Mouse (Mus musculus) gastrocnemius, postnatal 14 days (tissue): ENCODE data around the gene Dstyk. TPM values are rescaled to one million over a fixed set of nuclear protein-coding genes. Genes with fewer than 3 reads are reported as not detected.
"Not testable (repeated sequence)": the region's sequence is repeated elsewhere in the genome, so short reads cannot be mapped to it uniquely, and the experiment has no call there.

Experiments used
- DNase-seq: peaks from one replicate; pipeline ENCODE4 v3.0.0; 2021; ENCODE audit warnings: mixed read lengths
- intact Hi-C: fragments of 180-260 bp; cut with DNase I; formaldehyde crosslinking; loops from one replicate; pipeline ENCODE4 v1.15.1; 2025; ENCODE audit warnings: low total_unique reads
- total RNA-seq, 2 experiments: library from RNA; stranded (reverse); gene quantifications; 2 replicates each; pipeline ENCODE4 v1.2.3; 2021

Gene Dstyk
- total RNA-seq, 2 experiments from 2014 or later = 12.2 to 13.8 TPM

- no peak for DNase-seq
- intact Hi-C loops = no loop called here
Observed at GRCm38 (mm10) chr1:132430818-132431217, 13.5 kb downstream of the Dstyk start.

- intact Hi-C loops = no loop called here
- DNase-seq = peak; percentile 37
Observed at GRCm38 (mm10) chr1:132431716-132432115, 14.4 kb downstream of the Dstyk start.

- intact Hi-C loops = no loop called here
- DNase-seq = peak; percentile 29
Observed at GRCm38 (mm10) chr1:132433349-132433748, 16.0 kb downstream of the Dstyk start.

- no peak for DNase-seq
- intact Hi-C loops = no loop called here
Observed at GRCm38 (mm10) chr1:132434032-132434431, 16.7 kb downstream of the Dstyk start.

DNA sequence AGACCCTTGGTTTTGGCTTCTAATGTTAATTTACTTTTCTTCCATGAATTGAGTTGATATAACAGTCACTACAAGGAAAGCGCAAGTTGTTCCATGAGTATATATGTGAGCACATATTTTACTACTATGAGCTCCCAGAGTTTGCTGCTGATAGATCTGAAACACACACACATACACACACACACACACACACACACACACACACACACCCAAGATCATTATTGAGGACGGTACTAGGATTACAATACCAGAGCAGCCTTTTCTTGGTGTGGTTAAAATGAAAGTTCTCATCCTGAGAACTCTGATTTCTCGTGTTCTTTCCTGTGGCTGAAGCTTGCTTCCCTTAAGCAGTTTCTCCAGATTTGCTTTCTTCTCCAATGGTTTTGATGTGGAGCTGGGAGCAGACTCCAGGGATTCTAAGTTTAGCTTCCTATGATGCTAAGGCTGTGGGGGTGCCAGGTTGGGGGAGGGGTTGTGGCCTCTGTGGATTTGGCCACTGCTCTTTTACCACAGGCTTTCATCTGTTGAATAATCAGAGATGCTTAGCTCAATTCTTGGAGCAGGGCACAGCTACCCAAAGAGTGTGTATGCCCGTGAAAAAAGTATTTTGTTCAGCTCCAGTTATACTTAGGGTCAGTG lies 19.1 kb downstream of the Dstyk start:
- DNase-seq = peak; percentile 39
- intact Hi-C loops = no loop called here

- no peak for DNase-seq
- intact Hi-C loops = no loop called here
Observed at GRCm38 (mm10) chr1:132436960-132437359, 19.6 kb downstream of the Dstyk start.

DNA sequence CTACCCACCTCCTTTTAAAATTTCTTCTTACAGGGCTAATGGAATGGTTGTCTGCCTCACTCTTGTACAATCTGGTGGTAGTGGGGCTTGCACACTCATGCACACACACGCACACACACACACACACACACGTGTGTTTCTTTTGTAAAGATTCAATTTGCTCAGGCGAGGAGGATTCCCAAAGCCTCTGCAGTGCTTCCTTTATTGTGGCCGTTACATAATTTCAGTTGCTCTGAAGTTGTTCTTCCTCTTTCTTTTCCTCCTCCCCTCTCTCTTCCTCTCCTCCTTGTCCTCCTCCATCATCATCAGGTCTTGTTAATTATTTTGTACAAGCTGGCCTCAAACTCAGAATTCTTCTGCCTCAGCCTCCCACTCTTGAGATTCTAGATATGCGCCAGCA lies 20.0 kb downstream of the Dstyk start:
- no peak for DNase-seq
- intact Hi-C loops = no loop called here

GRCm38 (mm10) chr1:132440896-132441435 lies 23.6 kb downstream of the Dstyk start:
- DNase-seq = no peak
- intact Hi-C loops = no loop called here

DNA sequence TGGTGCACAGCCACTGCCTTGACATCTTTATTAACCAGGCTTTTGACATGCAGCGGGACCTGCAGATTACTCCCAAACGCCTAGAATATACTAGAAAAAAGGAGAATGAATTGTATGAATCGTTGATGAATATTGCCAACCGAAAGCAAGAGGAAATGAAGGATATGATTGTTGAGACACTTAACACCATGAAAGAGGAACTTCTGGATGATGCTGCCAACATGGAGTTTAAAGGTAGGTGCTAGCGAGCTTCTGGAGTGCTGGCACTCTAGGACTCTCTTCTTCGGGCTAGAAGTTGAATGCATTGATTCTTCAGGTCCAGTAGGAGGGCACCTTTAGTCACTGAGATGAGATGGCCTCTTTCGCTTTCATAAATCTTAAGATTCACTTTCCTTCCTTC lies 32.4 kb downstream of the Dstyk start:
- intact Hi-C loops = no loop called here
- no peak for DNase-seq

DNA sequence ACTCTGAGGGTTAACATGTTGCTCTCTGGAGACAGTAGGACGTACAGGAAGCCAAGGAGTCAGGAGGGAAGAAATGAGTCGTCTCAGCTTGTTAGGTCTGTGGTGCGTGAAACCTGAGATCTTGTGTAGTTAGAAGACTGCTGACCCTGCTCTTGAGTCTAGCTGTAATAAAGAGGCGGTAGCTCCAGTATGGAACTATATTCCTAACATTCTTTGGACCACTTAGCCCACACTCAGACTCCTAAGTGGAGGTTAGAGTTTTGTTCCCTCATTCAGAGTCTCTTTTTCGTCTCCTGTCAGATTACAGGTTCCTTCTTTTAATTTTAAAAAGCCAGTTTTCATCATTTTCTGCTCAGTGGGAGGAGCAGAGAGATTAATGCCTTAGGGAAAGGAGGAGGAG lies 47.3 kb downstream of the Dstyk start:
- DNase-seq = no peak
- intact Hi-C loops = loop anchor here (5.0 kb wide), 1 partner anchor 97 kb away; no protein-coding TSS in a partner anchor

DNA sequence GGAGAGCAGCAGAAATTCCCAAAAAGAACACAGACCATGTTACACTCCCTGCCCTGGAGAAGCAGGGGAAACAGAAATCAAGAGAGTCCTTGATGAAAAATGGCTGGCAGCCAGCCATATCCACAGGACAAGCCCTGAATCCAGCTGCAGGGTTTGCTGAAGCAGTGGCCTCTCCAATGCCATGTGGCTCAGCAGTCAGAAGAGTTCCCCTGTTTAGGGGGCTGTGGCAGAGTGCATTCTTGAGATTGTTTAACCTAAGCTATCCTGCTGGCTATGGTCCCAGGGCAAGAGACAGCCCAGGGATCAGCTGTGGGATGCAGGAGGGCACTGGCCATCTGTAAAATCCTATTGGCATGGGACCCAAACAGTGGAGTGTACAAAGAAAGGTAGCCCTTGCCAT lies 51.6 kb downstream of the Dstyk start:
- intact Hi-C loops = loop anchor here (5.0 kb wide), 1 partner anchor 102 kb away; no protein-coding TSS in a partner anchor
- peak; percentile 9 for DNase-seq

GRCm38 (mm10) chr1:132469519-132469918 lies 52.2 kb downstream of the Dstyk start:
- intact Hi-C loops = loop anchor here (5.0 kb wide), 1 partner anchor 102 kb away; no protein-coding TSS in a partner anchor
- no peak for DNase-seq

- DNase-seq = not testable (repeated sequence)
- intact Hi-C loops = loop anchor here (5.0 kb wide), 1 partner anchor 48 kb away; no protein-coding TSS in a partner anchor
Observed at GRCm38 (mm10) chr1:132470031-132470430, 52.7 kb downstream of the Dstyk start.

DNA sequence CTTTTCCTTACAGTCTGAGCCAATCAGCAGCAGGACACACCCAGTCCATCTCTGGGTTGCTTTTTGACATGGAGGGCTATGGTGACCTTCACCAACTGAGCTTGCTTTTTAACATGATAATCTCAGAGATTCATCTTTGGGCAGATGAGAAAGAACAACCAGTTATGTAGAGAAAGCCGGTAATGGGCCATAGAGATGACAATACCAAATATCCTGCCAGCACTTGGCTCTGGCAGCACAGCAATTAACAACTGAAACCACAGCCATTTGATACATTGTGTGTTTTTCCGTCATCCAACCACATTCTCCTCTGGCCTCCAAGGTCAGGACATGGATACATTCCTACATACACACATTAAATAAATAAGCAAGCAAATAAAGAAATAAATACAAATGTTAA lies 53.7 kb downstream of the Dstyk start:
- intact Hi-C loops = loop anchor here (5.0 kb wide), 1 partner anchor 49 kb away; no protein-coding TSS in a partner anchor
- no peak for DNase-seq

DNA sequence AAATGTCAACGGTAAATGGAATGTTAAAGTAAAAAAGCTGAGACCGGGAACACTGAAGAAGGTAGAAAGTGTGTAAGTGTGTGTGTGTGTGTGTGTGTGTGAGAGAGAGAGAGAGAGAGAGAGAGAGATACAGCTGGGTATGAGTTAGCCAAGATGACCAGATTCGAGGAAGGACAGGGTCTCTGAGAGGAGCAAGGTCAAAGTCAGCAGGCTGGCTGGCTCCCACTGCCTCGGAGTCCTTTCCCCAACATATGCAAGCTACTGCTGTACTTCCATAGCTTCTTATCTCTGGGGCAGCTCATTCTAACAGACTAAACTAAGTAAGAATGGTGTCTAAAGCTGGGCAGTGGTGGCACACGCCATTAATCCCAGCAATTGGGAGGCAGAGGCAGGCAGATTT lies 54.1 kb downstream of the Dstyk start:
- intact Hi-C loops = loop anchor here (5.0 kb wide), 1 partner anchor 49 kb away; no protein-coding TSS in a partner anchor

GRCm38 (mm10) chr1:132472537-132472936 lies 55.2 kb downstream of the Dstyk start:
- DNase-seq = no peak
- intact Hi-C loops = loop anchor here (5.0 kb wide), 1 partner anchor 50 kb away; no protein-coding TSS in a partner anchor

More for the DNA sequence above, 54.1 kb downstream of the Dstyk start:
- no peak for DNase-seq

GRCm38 (mm10) chr1:132474496-132474895 lies 57.1 kb downstream of the Dstyk start:
- intact Hi-C loops = loop anchor here (5.0 kb wide), 1 partner anchor 52 kb away; no protein-coding TSS in a partner anchor
- no peak for DNase-seq

DNA sequence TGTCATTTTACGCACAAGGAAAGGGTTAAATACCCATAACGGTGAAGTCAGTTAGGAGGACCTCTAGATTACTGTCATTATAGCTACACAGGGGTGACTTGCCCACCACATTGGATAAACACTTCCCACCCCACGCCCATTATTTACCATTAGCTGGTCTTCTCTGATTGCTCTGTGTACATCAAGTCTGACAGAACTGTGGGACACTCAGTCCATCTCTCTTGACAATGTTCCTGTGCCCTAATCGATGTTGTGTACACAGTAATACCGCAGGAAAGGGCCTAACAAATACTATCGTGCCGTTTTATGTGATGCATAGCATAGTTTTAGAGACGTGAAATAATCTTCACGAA lies 59.2 kb downstream of the Dstyk start:
- no peak for DNase-seq
- intact Hi-C loops = no loop called here

GRCm38 (mm10) chr1:132476928-132477691 lies 59.8 kb downstream of the Dstyk start, which contains the start of gene Rbbp5:
Gene Rbbp5 (plus strand): TSS chr1:132477365.
- intact Hi-C loops = no loop called here
- DNase-seq = peak; percentile 85

GRCm38 (mm10) chr1:132479438-132479837 lies 62.1 kb downstream of the Dstyk start:
- intact Hi-C loops = no loop called here
- no peak for DNase-seq
